Mouse (Mus musculus) left cerebral cortex, adult 18-20 months (tissue): Measurements from ENCODE around the gene Zar1. TPM values are rescaled to one million over a fixed set of nuclear protein-coding genes. Genes with fewer than 3 reads are reported as not detected.

Experiments
- total RNA-seq, 2 experiments: library from RNA; stranded (reverse); gene quantifications; 2 replicates each; pipeline ENCODE4 v1.2.3; 2021

The Zar1 gene
- total RNA-seq, 2 experiments from 2014 or later = not detected

Other genes with a start within 250 kb of the Zar1 start
- gene Corin, start 76.8 kb downstream of the Zar1 start, total RNA-seq = under 1 TPM; 0.14 TPM
- gene Nfxl1, start 21.6 kb downstream of the Zar1 start, total RNA-seq = 10 to 100 TPM; 13.5 to 16.6 TPM
- not detected for gene Gm5868, start 6.3 kb upstream of the Zar1 start, total RNA-seq
- not detected for gene Cnga1, start 63.0 kb upstream of the Zar1 start, total RNA-seq
- not detected for gene Nipal1, start 66.5 kb upstream of the Zar1 start, total RNA-seq
- under 1 TPM; 0.19 to 0.35 TPM for gene Txk, start 171.5 kb upstream of the Zar1 start, total RNA-seq